Mouse (Mus musculus): ENCODE measurements at regions not wholly inside any gene's neighbourhood (a gene's known extent, or its start where the extent isn't known, plus 50 kb on each side); places are given as distances from the start of the nearest gene placed in this dataset.

GRCm38 (mm10) chr3:42214624-42215276 is 472.3 kb downstream of the D3Ertd751e start:
- no peak for TF ChIP-seq POLR2A (IDR thresholded peaks at IDR 0.05; ENCODE audit: insufficient read depth, low read length)
- TF ChIP-seq CTCF (IDR thresholded peaks at IDR 0.05; ENCODE audit: low read depth, low read length): no peak
- no peak for TF ChIP-seq EP300 (IDR thresholded peaks at IDR 0.05; ENCODE audit: insufficient read depth, low read depth, low read length)

Measured in ES-Bruce4 (cell line).